Mouse (Mus musculus) lung, adult 2 months (tissue): Measurements from ENCODE around the gene Tec.

Experiments
- CTCF ChIP-seq: fragments of 200-500 bp; IDR thresholded peaks from 2 replicates; pipeline ENCODE4 v1.5.1; 2011; ENCODE audit warnings: mild to moderate bottlenecking, low read length, control low read depth; ENCODE audit not compliant: insufficient read depth
- POLR2A ChIP-seq: fragments of 200-500 bp; IDR thresholded peaks from 2 replicates; pipeline ENCODE4 v1.6.1; 2011; ENCODE audit warnings: low read depth, mild to moderate bottlenecking, control low read depth, low read length, borderline replicate concordance; ENCODE audit errors: extremely low read depth

- TF ChIP-seq CTCF: no peak
- TF ChIP-seq POLR2A: no peak
These were observed 111.0 kb downstream of the Tec start for GRCm38 (mm10) chr5:72757155-72757773.
